Mouse (Mus musculus) liver, embryonic 16.5 days (tissue): ENCODE data around the gene Smg9. TPM values are rescaled to one million over a fixed set of nuclear protein-coding genes. Genes with fewer than 3 reads are reported as not detected.
A peak's percentile ranks its signal among the peaks of the same experiment; 100 is the strongest.

ENCODE experiments used
- ATAC-seq: fragments of 200-750 bp; cut with Nextera tagmentation; 2 replicates; pipeline ENCODE4 v1.8.0; 2017; ENCODE audit warnings: low read depth, mild to moderate bottlenecking, moderate number of reproducible peaks, moderate library complexity
- H3K27ac ChIP-seq: fragments of 300-500 bp; sonication (generic); 2 replicates; pipeline ENCODE4 v1.5.1; 2014; ENCODE audit warnings: mild to moderate bottlenecking, low read length
- H3K27me3 ChIP-seq: fragments of 300-500 bp; sonication (generic); 2 replicates; pipeline ENCODE4 v1.6.1; 2014; ENCODE audit warnings: low read depth, low read length, mixed read lengths; ENCODE audit not compliant: control insufficient read depth, insufficient read depth
- H3K36me3 ChIP-seq: fragments of 300-500 bp; sonication (generic); 2 replicates; pipeline ENCODE4 v1.6.1; 2014; ENCODE audit warnings: mild to moderate bottlenecking; ENCODE audit not compliant: control insufficient read depth, insufficient read depth
- H3K4me1 ChIP-seq: fragments of 300-500 bp; sonication (generic); 2 replicates; pipeline ENCODE4 v1.6.1; 2014; ENCODE audit warnings: low read depth, low read length, mixed read lengths; ENCODE audit not compliant: control insufficient read depth
- H3K4me2 ChIP-seq: fragments of 300-500 bp; sonication (generic); 2 replicates; pipeline ENCODE4 v1.6.1; 2014; ENCODE audit warnings: low read depth, low read length, mixed read lengths
- H3K4me3 ChIP-seq: fragments of 300-500 bp; sonication (generic); 2 replicates; pipeline ENCODE4 v1.5.1; 2014; ENCODE audit warnings: low read depth, mild to moderate bottlenecking, low read length
- H3K9ac ChIP-seq: fragments of 300-500 bp; sonication (generic); 2 replicates; pipeline ENCODE4 v1.6.1; 2014; ENCODE audit warnings: low read depth, low read length
- H3K9me3 ChIP-seq: fragments of 300-500 bp; sonication (generic); replicated peaks from 2 replicates; pipeline ENCODE4 v1.6.1; 2016; ENCODE audit warnings: low read length; ENCODE audit not compliant: control insufficient read depth
- WGBS: fragments of 180-500 bp; shearing (Covaris S2); extraction: QIAGEN DNeasy Blood & Tissue Kit; methylation state at CpG from one replicate; pipeline ENCODE4 v1.1.7; 2014; ENCODE audit not compliant: insufficient replicate concordance; 5-methylcytosine and 5-hydroxymethylcytosine counted together
- polyA plus RNA-seq: library from polyadenylated mRNA; unstranded; fragments of >200 nt; fragmentation: Nextera tagmentation; extraction: Ambion mirVana; gene quantifications from 2 replicates; pipeline ENCODE4 v1.2.1, GENCODE M21; 2015

The Smg9 gene
- polyA plus RNA-seq, 1 experiment from 2014 or later: 14.3 TPM

- Histone ChIP-seq H3K9ac (no peak overlapping the region), H3K4me1 (no peaks in the 10 kb centered on the region), H3K4me3 (no peak overlapping the region), H3K36me3 (no peaks in the 10 kb centered on the region), H3K27ac (no peak overlapping the region), H3K27me3 (no peaks in the 10 kb centered on the region), H3K9me3 (no peaks in the 10 kb centered on the region), H3K4me2 (no peak overlapping the region)
- no peak for ATAC-seq
- 59% methylated on average over 5 of the region's 5 CpGs for WGBS
Measured at GRCm38 (mm10) chr7:24455726-24456125, 56.3 kb downstream of the Smg9 start.

- Histone ChIP-seq H3K4me3 (no peak overlapping the region), H3K36me3 (no peaks in the 10 kb centered on the region), H3K9ac (no peak overlapping the region; the same call in 1 of the 2 replicates), H3K4me1 (no peaks in the 10 kb centered on the region; the same call in 1 of the 2 replicates), H3K27me3 (peaks cover 3% of the 10 kb centered on the region; the same call in 1 of the 2 replicates), H3K27ac (peak overlapping the region; percentile 30; the same call in 1 of the 2 replicates), H3K4me2 (no peak overlapping the region), H3K9me3 (no peaks in the 10 kb centered on the region)
- 22% methylated on average over 10 of the region's 10 CpGs for WGBS
- ATAC-seq: no peak
Measured at GRCm38 (mm10) chr7:24457726-24458370, 58.4 kb downstream of the Smg9 start.

- Histone ChIP-seq H3K27ac (peak overlapping the region; percentile 43; the same call in 1 of the 2 replicates), H3K36me3 (no peaks in the 10 kb centered on the region), H3K9ac (no peak overlapping the region), H3K4me1 (no peaks in the 10 kb centered on the region; the same call in 1 of the 2 replicates), H3K4me2 (no peak overlapping the region), H3K27me3 (peaks cover 3% of the 10 kb centered on the region; the same call in 1 of the 2 replicates), H3K9me3 (no peaks in the 10 kb centered on the region), H3K4me3 (no peak overlapping the region)
- ATAC-seq: no peak
- 53% methylated on average over 5 of the region's 5 CpGs for WGBS
Measured at GRCm38 (mm10) chr7:24459440-24459839, 60.0 kb downstream of the Smg9 start.

GRCm38 (mm10) chr7:24459843-24460242 lies 60.4 kb downstream of the Smg9 start:
- Histone ChIP-seq H3K36me3 (no peaks in the 10 kb centered on the region), H3K4me1 (no peaks in the 10 kb centered on the region; the same call in 1 of the 2 replicates), H3K27me3 (peaks cover 3% of the 10 kb centered on the region; the same call in 1 of the 2 replicates), H3K4me2 (no peak overlapping the region), H3K9me3 (no peaks in the 10 kb centered on the region), H3K27ac (peak overlapping the region; percentile 43; the same call in 1 of the 2 replicates), H3K9ac (no peak overlapping the region), H3K4me3 (no peak overlapping the region)
- whole genome bisulfite sequencing: 63% methylated on average over 3 of the region's 3 CpGs
- ATAC-seq: no peak

- Histone ChIP-seq H3K4me1 (no peaks in the 10 kb centered on the region; the same call in 1 of the 2 replicates), H3K9ac (no peak overlapping the region), H3K36me3 (no peaks in the 10 kb centered on the region), H3K27me3 (peaks cover 3% of the 10 kb centered on the region; the same call in 1 of the 2 replicates), H3K9me3 (no peaks in the 10 kb centered on the region), H3K4me2 (0 out of 2 replicates have a peak overlapping the region, but pooled peaks have one; percentile 7), H3K27ac (no peak overlapping the region), H3K4me3 (no peak overlapping the region)
- no peak for ATAC-seq
- WGBS: 23% methylated on average over 14 of the region's 14 CpGs
Measured at GRCm38 (mm10) chr7:24461376-24462051, 62.1 kb downstream of the Smg9 start.

GRCm38 (mm10) chr7:24462388-24463319 lies 63.2 kb downstream of the Smg9 start, which contains the start of gene Plaur:
TSS of gene Plaur (plus strand) at chr7:24462484.
- no peaks in the 10 kb centered on the region for H3K9me3 ChIP-seq
- 2% methylated on average over 27 of the region's 27 CpGs for WGBS
- peaks cover 3% of the 10 kb centered on the region; the same call in 1 of the 2 replicates for H3K27me3 ChIP-seq
- no peaks in the 10 kb centered on the region; the same call in 1 of the 2 replicates for H3K4me1 ChIP-seq
- peak within 1 kb of the TSS; percentile 64 for H3K27ac ChIP-seq
- peak; percentile 61 for ATAC-seq
- H3K36me3 ChIP-seq: no peaks in the 10 kb centered on the region
- peak within 1 kb of the TSS; percentile 38 for H3K4me2 ChIP-seq
- H3K9ac ChIP-seq: peak within 1 kb of the TSS; percentile 43; the same call in 1 of the 2 replicates
- peak within 1 kb of the TSS; percentile 52 for H3K4me3 ChIP-seq

GRCm38 (mm10) chr7:24466835-24467234 lies 67.4 kb downstream of the Smg9 start:
- 54% methylated on average over 6 of the region's 6 CpGs for WGBS

GRCm38 (mm10) chr7:24467886-24468285 lies 68.5 kb downstream of the Smg9 start:
- no peak overlapping the region for H3K4me2 ChIP-seq
- ATAC-seq: no peak
- WGBS: 73% methylated on average over 5 of the region's 5 CpGs
- H3K9ac ChIP-seq: no peak overlapping the region
- H3K27ac ChIP-seq: no peak overlapping the region
- H3K9me3 ChIP-seq: no peaks in the 10 kb centered on the region; the same call in 1 of the 2 replicates
- peaks cover 5% of the 10 kb centered on the region for H3K36me3 ChIP-seq
- no peaks in the 10 kb centered on the region for H3K27me3 ChIP-seq
- H3K4me3 ChIP-seq: no peak overlapping the region
- no peaks in the 10 kb centered on the region; the same call in 1 of the 2 replicates for H3K4me1 ChIP-seq

More at GRCm38 (mm10) chr7:24466835-24467234, 67.4 kb downstream of the Smg9 start:
- no peak overlapping the region for H3K9ac ChIP-seq
- ATAC-seq: no peak
- H3K27me3 ChIP-seq: peaks cover under 1% of the 10 kb centered on the region; the same call in 1 of the 2 replicates
- no peak overlapping the region for H3K27ac ChIP-seq
- H3K9me3 ChIP-seq: no peaks in the 10 kb centered on the region; the same call in 1 of the 2 replicates
- 0 out of 2 replicates have a peak overlapping the region, but pooled peaks have one; percentile 15 for H3K4me2 ChIP-seq
- no peak overlapping the region for H3K4me3 ChIP-seq
- no peaks in the 10 kb centered on the region; the same call in 1 of the 2 replicates for H3K4me1 ChIP-seq
- peaks cover 5% of the 10 kb centered on the region for H3K36me3 ChIP-seq
